Comparison of ENCODE assay signal across 12 mouse cellular contexts in the genomic region with DNA sequence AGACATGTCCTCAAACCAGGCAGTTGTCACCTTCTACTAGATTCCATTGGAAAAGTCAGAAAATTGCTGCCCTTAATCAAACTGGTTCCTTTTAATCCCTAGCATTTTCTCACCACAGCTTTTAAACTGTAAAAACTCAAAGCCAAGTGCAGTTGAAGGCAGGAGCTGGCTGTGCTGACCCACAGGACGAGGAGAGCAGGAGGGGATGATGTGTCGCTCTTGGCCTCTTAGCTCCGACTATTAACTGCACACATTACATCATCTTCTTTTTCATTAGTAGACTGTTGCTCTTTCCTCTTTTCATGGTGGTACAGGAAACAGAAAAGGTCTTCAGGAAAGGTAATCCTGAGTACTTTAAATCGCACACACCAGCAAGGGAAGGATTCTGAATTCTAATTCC. TPM values are rescaled to one million over a fixed set of nuclear protein-coding genes. Genes with fewer than 3 reads are reported as not detected.
DNase-seq lines count a peak whose midpoint lies in the region; ATAC-seq lines count a peak whose summit lies in the region.
"Had no signal": no experiment of that assay in that cellular context is flagged by ENCODE, and none has a peak within 500 bp of the region (broad histone marks: within the 10 kb centered on the region; RNA-seq: fewer than 3 reads in every experiment).

No protein-coding gene starts in this region.

- ATAC-seq in hindbrain, embryonic 15.5 days (ENCODE audit: low FRiP score, low read depth): no peak
- 0 out of 2 replicates have a peak, but pooled peaks have one; percentile 48 for ATAC-seq in intestine, embryonic 15.5 days
- ATAC-seq in midbrain, embryonic 15.5 days (replicated peaks): no peak

- peaks cover 16% of the 10 kb centered on the region; the same call in 1 of the 2 replicates for H3K36me3 ChIP-seq in hindbrain, embryonic 15.5 days
- peaks cover 36% of the 10 kb centered on the region for H3K36me3 ChIP-seq in hindbrain, embryonic 10.5 days
- H3K36me3 ChIP-seq in intestine, embryonic 15.5 days: no peaks in the 10 kb centered on the region
- 0 out of 2 replicates have a peak, but pooled peaks cover 6% of the 10 kb centered on the region for H3K36me3 ChIP-seq in midbrain, embryonic 15.5 days (replicated peaks)

- H3K9ac ChIP-seq in hindbrain, embryonic 15.5 days: no peak overlapping the region
- no peak overlapping the region for H3K9ac ChIP-seq in intestine, embryonic 15.5 days
- H3K9ac ChIP-seq in midbrain, embryonic 15.5 days: no peak overlapping the region
- H3K9ac ChIP-seq: limb, embryonic 12.5 days; neural tube, embryonic 12.5 days had no signal

- no peaks in the 10 kb centered on the region for H3K27me3 ChIP-seq in hindbrain, embryonic 15.5 days
- no peaks in the 10 kb centered on the region for H3K27me3 ChIP-seq in hindbrain, embryonic 10.5 days (ENCODE audit: insufficient read depth, poor library complexity, severe bottlenecking)
- H3K27me3 ChIP-seq in intestine, embryonic 15.5 days (replicated peaks): no peaks in the 10 kb centered on the region
- H3K27me3 ChIP-seq in midbrain, embryonic 15.5 days (replicated peaks): no peaks in the 10 kb centered on the region
- H3K27me3 ChIP-seq: limb, embryonic 12.5 days; neural tube, embryonic 12.5 days had no signal

- 0 out of 2 replicates have a peak overlapping the region, but pooled peaks have one; percentile 10 for H3K27ac ChIP-seq in hindbrain, embryonic 15.5 days (replicated peaks)
- no peak overlapping the region for H3K27ac ChIP-seq in hindbrain, embryonic 10.5 days
- peak overlapping the region; percentile 25; the same call in 1 of the 2 replicates for H3K27ac ChIP-seq in intestine, embryonic 15.5 days
- H3K27ac ChIP-seq in midbrain, embryonic 15.5 days: no peak overlapping the region
- H3K27ac ChIP-seq: limb, embryonic 12.5 days; neural tube, embryonic 12.5 days had no signal

- H3K9me3 ChIP-seq in hindbrain, embryonic 15.5 days: no peaks in the 10 kb centered on the region
- no peaks in the 10 kb centered on the region for H3K9me3 ChIP-seq in hindbrain, embryonic 10.5 days
- H3K9me3 ChIP-seq in intestine, embryonic 15.5 days: no peaks in the 10 kb centered on the region
- H3K9me3 ChIP-seq in midbrain, embryonic 15.5 days: no peaks in the 10 kb centered on the region
- H3K9me3 ChIP-seq: limb, embryonic 12.5 days; neural tube, embryonic 12.5 days had no signal

- no peak overlapping the region for H3K4me3 ChIP-seq in hindbrain, embryonic 15.5 days
- H3K4me3 ChIP-seq in hindbrain, embryonic 10.5 days: no peak overlapping the region
- no peak overlapping the region for H3K4me3 ChIP-seq in intestine, embryonic 15.5 days (replicated peaks)
- H3K4me3 ChIP-seq in midbrain, embryonic 15.5 days: no peak overlapping the region
- H3K4me3 ChIP-seq: limb, embryonic 12.5 days; neural tube, embryonic 12.5 days had no signal

- H3K4me1 ChIP-seq in hindbrain, embryonic 15.5 days (replicated peaks): no peaks in the 10 kb centered on the region
- H3K4me1 ChIP-seq in hindbrain, embryonic 10.5 days (replicated peaks): no peaks in the 10 kb centered on the region
- peaks cover 2% of the 10 kb centered on the region; the same call in 1 of the 2 replicates for H3K4me1 ChIP-seq in intestine, embryonic 15.5 days (replicated peaks)
- no peaks in the 10 kb centered on the region for H3K4me1 ChIP-seq in midbrain, embryonic 15.5 days
- H3K4me1 ChIP-seq: limb, embryonic 12.5 days; neural tube, embryonic 12.5 days had no signal

- DNase-seq in hindbrain, embryonic 10.5 days (ENCODE audit: low spot score): no peak
- DNase-seq in 3T3-L1 (ENCODE audit: low read depth, low spot score) (peak; percentile 67), adipocyte (ENCODE audit: low spot score) (peak; percentile 43)
- DNase-seq in cerebellum, postnatal 36 days: no peak
- DNase-seq: adrenal gland, postnatal 10 days; cerebellum, adult 8-10 months; thymus, postnatal 25 days had no signal

- 73% methylated on average over 4 of the region's 4 CpGs for WGBS in hindbrain, embryonic 15.5 days
- 91% methylated on average over 4 of the region's 4 CpGs for WGBS in hindbrain, embryonic 10.5 days
- 48% methylated on average over 4 of the region's 4 CpGs for WGBS in intestine, embryonic 15.5 days
- 83% methylated on average over 4 of the region's 4 CpGs for WGBS in midbrain, embryonic 15.5 days

- H3K4me2 ChIP-seq in hindbrain, embryonic 15.5 days: no peak overlapping the region
- no peak overlapping the region for H3K4me2 ChIP-seq in intestine, embryonic 15.5 days (replicated peaks)
- no peak overlapping the region for H3K4me2 ChIP-seq in midbrain, embryonic 15.5 days
- H3K4me2 ChIP-seq: limb, embryonic 12.5 days; neural tube, embryonic 12.5 days had no signal

RNA-seq across cellular contexts. Expression of a gene that starts 18.9 kb away (rescaled TPM):
- 106 and 109 TPM in 2 replicates for polyA plus RNA-seq in hindbrain, embryonic 15.5 days (2015; fragmentation: Nextera tagmentation; extraction: Ambion mirVana)
- polyA plus RNA-seq in hindbrain, embryonic 10.5 days (2016; fragmentation: Nextera tagmentation; extraction: Ambion mirVana): 78.1 and 97.4 TPM in 2 replicates
- polyA plus RNA-seq in intestine, embryonic 15.5 days (2015; fragmentation: Nextera tagmentation; extraction: Ambion mirVana): 72.6 and 97.7 TPM in 2 replicates
- 100 and 110 TPM in 2 replicates for polyA plus RNA-seq in midbrain, embryonic 15.5 days (2015; fragmentation: Nextera tagmentation; extraction: Ambion mirVana)

RNA-seq across cellular contexts. Expression of a gene that starts 19.2 kb away (rescaled TPM):
- 36.1 and 38.4 TPM in 2 replicates for polyA plus RNA-seq in hindbrain, embryonic 15.5 days (2015; fragmentation: Nextera tagmentation; extraction: Ambion mirVana)
- 21.7 and 22.6 TPM in 2 replicates for polyA plus RNA-seq in hindbrain, embryonic 10.5 days (2016; fragmentation: Nextera tagmentation; extraction: Ambion mirVana)
- polyA plus RNA-seq in intestine, embryonic 15.5 days (2015; fragmentation: Nextera tagmentation; extraction: Ambion mirVana): 14.1 and 14.3 TPM in 2 replicates
- polyA plus RNA-seq in midbrain, embryonic 15.5 days (2015; fragmentation: Nextera tagmentation; extraction: Ambion mirVana): 37.3 and 38.0 TPM in 2 replicates

RNA-seq across cellular contexts. Expression of a gene that starts 48.1 kb away (rescaled TPM):
- not detected in 2 replicates for polyA plus RNA-seq in hindbrain, embryonic 15.5 days (2015; fragmentation: Nextera tagmentation; extraction: Ambion mirVana)
- polyA plus RNA-seq in hindbrain, embryonic 10.5 days (2016; fragmentation: Nextera tagmentation; extraction: Ambion mirVana): not detected in 2 replicates
- 0.61 and 1.0 TPM in 2 replicates for polyA plus RNA-seq in intestine, embryonic 15.5 days (2015; fragmentation: Nextera tagmentation; extraction: Ambion mirVana)
- polyA plus RNA-seq in midbrain, embryonic 15.5 days (2015; fragmentation: Nextera tagmentation; extraction: Ambion mirVana): not detected in 2 replicates
- polyA plus RNA-seq: limb, embryonic 12.5 days; neural tube, embryonic 12.5 days had no signal

RNA-seq across cellular contexts. Expression of a gene that starts 55.5 kb away (rescaled TPM):
- 39.6 and 39.9 TPM in 2 replicates for polyA plus RNA-seq in hindbrain, embryonic 15.5 days (2015; fragmentation: Nextera tagmentation; extraction: Ambion mirVana)
- polyA plus RNA-seq in hindbrain, embryonic 10.5 days (2016; fragmentation: Nextera tagmentation; extraction: Ambion mirVana): 30.3 and 33.7 TPM in 2 replicates
- 14.6 and 15.3 TPM in 2 replicates for polyA plus RNA-seq in intestine, embryonic 15.5 days (2015; fragmentation: Nextera tagmentation; extraction: Ambion mirVana)
- 43.0 and 56.3 TPM in 2 replicates for polyA plus RNA-seq in midbrain, embryonic 15.5 days (2015; fragmentation: Nextera tagmentation; extraction: Ambion mirVana)

Comparison
In these comparisons a context has a peak if more than half of its experiments do, and no peak if none do; other contexts are left out.
1. H3K27ac ChIP-seq: peak in hindbrain, embryonic 15.5 days (single experiment) and intestine, embryonic 15.5 days (single experiment); none in hindbrain, embryonic 10.5 days (single experiment) and midbrain, embryonic 15.5 days (single experiment).
2. DNase-seq: peak in 3T3-L1 (single experiment) and adipocyte (single experiment); none in hindbrain, embryonic 10.5 days (single experiment) and cerebellum, postnatal 36 days (0 of 2).